Mouse (Mus musculus) kidney, adult 2 months (tissue): ENCODE measurements around the gene Ppig.

Experiments used
- CTCF ChIP-seq: fragments of 200-500 bp; conservative IDR thresholded peaks from 2 replicates; pipeline ENCODE4 v1.5.1; 2011; ENCODE audit warnings: low read depth, mild to moderate bottlenecking, control low read depth, low read length, moderate library complexity, mixed read lengths; ENCODE audit not compliant: insufficient read depth, insufficient read length
- POLR2A ChIP-seq: fragments of 200-500 bp; IDR thresholded peaks from one replicate; pipeline ENCODE4 v1.6.1; 2011; ENCODE audit warnings: low read depth, low read length, control low read depth

GRCm38 (mm10) chr2:69760980-69761379, 38.6 kb downstream of the Ppig start:
- no peak for TF ChIP-seq CTCF
- TF ChIP-seq POLR2A = no peak
